Mouse (Mus musculus) hindbrain, embryonic 16.5 days (tissue): ENCODE measurements around the gene Bpifb4. TPM values are rescaled to one million over a fixed set of nuclear protein-coding genes. Genes with fewer than 3 reads are reported as not detected.

Source experiments
- ATAC-seq: fragments of 200-750 bp; cut with Nextera tagmentation; 2 replicates; pipeline ENCODE4 v1.8.0; 2017; ENCODE audit warnings: moderate TSS enrichment, moderate library complexity
- H3K27ac ChIP-seq: fragments of 300-500 bp; sonication (generic); 2 replicates; pipeline ENCODE4 v1.5.1; 2014; ENCODE audit warnings: low read depth, mild to moderate bottlenecking, control low read depth, low read length, moderate library complexity
- H3K27me3 ChIP-seq: fragments of 300-500 bp; sonication (generic); replicated peaks from 2 replicates; pipeline ENCODE4 v1.6.1; 2014; ENCODE audit warnings: low read length; ENCODE audit not compliant: control insufficient read depth, insufficient read depth
- H3K36me3 ChIP-seq: fragments of 300-500 bp; sonication (generic); 2 replicates; pipeline ENCODE4 v1.6.1; 2014; ENCODE audit warnings: mild to moderate bottlenecking, low read length, moderate library complexity, mixed read lengths; ENCODE audit not compliant: control insufficient read depth, insufficient read depth
- H3K4me1 ChIP-seq: fragments of 300-500 bp; sonication (generic); 2 replicates; pipeline ENCODE4 v1.6.1; 2014; ENCODE audit warnings: low read depth, low read length; ENCODE audit not compliant: control insufficient read depth, insufficient read depth
- H3K4me2 ChIP-seq: fragments of 300-500 bp; sonication (generic); 2 replicates; pipeline ENCODE4 v1.6.1; 2014; ENCODE audit warnings: mild to moderate bottlenecking, low read length, control low read depth, moderate library complexity
- H3K4me3 ChIP-seq: fragments of 300-500 bp; sonication (generic); 2 replicates; pipeline ENCODE4 v1.5.1; 2014; ENCODE audit warnings: mild to moderate bottlenecking, low read length, control low read depth, moderate library complexity
- H3K9ac ChIP-seq: fragments of 300-500 bp; sonication (generic); 2 replicates; pipeline ENCODE4 v1.6.1; 2014; ENCODE audit warnings: low read depth, mild to moderate bottlenecking, control low read depth, low read length, moderate library complexity
- H3K9me3 ChIP-seq: fragments of 300-500 bp; sonication (generic); 2 replicates; pipeline ENCODE4 v1.6.1; 2014; ENCODE audit warnings: mild to moderate bottlenecking, low read length, moderate library complexity; ENCODE audit not compliant: control insufficient read depth
- WGBS: fragments of 180-500 bp; shearing (Covaris S2); extraction: QIAGEN DNeasy Blood & Tissue Kit; methylation state at CpG from one replicate; pipeline ENCODE4 v1.1.7; 2014; 5-methylcytosine and 5-hydroxymethylcytosine counted together
- polyA plus RNA-seq: library from polyadenylated mRNA; unstranded; fragments of >200 nt; fragmentation: Nextera tagmentation; extraction: Ambion mirVana; gene quantifications from 2 replicates; pipeline ENCODE4 v1.2.1, GENCODE M21; 2015

Gene Bpifb4
- not detected in 2 replicates for polyA plus RNA-seq

DNA sequence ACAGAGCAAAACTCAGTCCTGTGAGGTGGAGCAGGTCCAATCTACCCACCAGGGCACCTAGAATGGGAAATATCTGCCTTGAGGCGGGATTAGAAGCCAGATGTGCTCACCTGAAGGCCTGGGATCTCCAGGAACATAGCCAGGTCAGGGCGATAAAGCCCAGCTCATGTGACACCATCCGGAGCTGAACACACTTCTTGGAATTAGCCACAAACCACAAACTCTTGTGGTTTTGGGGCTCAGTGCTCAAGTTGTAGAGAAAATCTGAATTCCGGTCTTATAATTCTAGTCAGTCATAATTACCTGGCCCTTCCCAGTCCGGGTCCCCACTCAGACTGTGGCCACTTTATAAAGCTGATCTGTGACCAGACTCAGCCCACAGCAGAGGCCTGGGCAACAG lies at the start of gene Bpifb4:
Bpifb4 (plus strand) TSS at position 370 of the 400 bp plus-strand sequence.
- ATAC-seq, result no peak
- H3K27me3 ChIP-seq, result no peaks in the 10 kb centered on the region
- no peak within 1 kb of the TSS for H3K4me2 ChIP-seq
- no peaks in the 10 kb centered on the region for H3K36me3 ChIP-seq
- no peaks in the 10 kb centered on the region for H3K4me1 ChIP-seq
- no peaks in the 10 kb centered on the region for H3K9me3 ChIP-seq
- no peak within 1 kb of the TSS for H3K4me3 ChIP-seq
- no peak within 1 kb of the TSS for H3K27ac ChIP-seq
- WGBS, result 89% methylated on average over 5 of the region's 5 CpGs
- H3K9ac ChIP-seq, result no peak within 1 kb of the TSS

DNA sequence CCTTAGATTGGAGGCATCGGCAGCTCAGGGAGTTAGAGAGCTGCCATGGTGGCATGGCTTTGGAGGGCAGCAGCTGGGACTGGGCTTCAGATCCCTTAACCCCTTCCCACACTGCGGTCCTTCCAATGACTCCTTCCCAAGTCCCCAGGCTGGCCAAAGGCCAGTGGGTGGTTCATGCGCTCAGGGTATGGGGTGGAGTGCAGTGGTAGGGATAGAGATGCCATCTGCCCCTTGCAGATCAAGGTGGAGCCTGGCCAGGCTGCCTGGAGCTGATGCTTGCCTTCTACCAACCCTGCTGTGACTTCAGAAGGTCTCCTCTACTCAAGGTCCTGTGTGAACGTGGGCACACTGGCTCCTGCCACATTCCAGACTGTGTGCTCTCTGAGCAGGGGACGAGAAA lies 38.9 kb upstream of the Bpifb4 start:
- WGBS, result 72% methylated on average over 5 of the region's 5 CpGs
- Histone ChIP-seq H3K4me2 (no peak overlapping the region), H3K4me1 (no peaks in the 10 kb centered on the region), H3K4me3 (no peak overlapping the region), H3K27ac (no peak overlapping the region), H3K36me3 (no peaks in the 10 kb centered on the region), H3K9ac (no peak overlapping the region), H3K9me3 (no peaks in the 10 kb centered on the region), H3K27me3 (no peaks in the 10 kb centered on the region)
- no peak for ATAC-seq

DNA sequence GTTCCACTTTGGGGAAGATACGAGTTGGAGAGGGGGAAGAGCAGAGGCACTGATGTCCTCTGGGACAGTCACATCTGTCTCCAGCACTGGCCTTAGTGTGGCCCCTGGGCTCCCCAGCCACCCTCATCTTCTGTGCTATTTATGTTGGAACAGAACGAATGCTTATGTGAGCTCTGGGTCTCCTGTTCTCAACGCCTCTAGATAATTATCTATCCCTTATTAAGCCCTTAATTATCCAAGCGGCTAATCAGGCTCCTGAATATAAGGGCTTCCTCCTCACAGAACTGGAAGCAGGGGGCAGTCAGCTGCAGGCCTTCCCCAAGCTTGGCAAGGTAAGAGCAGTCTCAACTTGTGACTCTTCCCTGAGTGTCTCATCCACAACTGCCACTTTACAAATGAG lies 37.9 kb upstream of the Bpifb4 start, which contains the start of gene Bpifb6:
Bpifb6 (plus strand) TSS at position 301 of the 400 bp plus-strand sequence.
- WGBS, result 71% methylated on average over 4 of the region's 4 CpGs
- no peaks in the 10 kb centered on the region for H3K9me3 ChIP-seq
- H3K27ac ChIP-seq, result no peak within 1 kb of the TSS
- no peaks in the 10 kb centered on the region for H3K27me3 ChIP-seq
- H3K4me3 ChIP-seq, result no peak within 1 kb of the TSS
- no peak for ATAC-seq
- no peaks in the 10 kb centered on the region for H3K4me1 ChIP-seq
- H3K4me2 ChIP-seq, result no peak within 1 kb of the TSS
- no peak within 1 kb of the TSS for H3K9ac ChIP-seq
- H3K36me3 ChIP-seq, result no peaks in the 10 kb centered on the region

DNA sequence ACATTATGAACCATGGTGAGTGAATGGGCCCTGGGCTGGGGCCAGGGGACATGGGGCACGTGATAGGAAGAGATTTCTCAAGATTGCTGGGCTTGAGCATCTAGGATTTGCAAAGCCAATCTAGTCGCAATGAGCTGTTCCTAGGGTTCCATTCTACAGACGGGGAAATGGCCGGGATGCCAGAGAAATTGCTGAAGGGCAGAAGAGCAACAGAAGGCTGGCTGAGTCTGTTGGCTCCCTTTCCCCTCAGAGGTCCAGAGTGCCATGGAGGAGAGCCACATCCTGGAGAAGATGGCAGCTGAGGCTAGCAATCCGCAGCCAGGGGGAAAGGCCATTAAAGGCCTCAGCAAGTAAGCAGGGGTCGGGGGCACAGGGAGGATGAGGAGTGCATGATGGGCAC lies 35.3 kb upstream of the Bpifb4 start:
- Histone ChIP-seq H3K36me3 (no peaks in the 10 kb centered on the region), H3K9me3 (no peaks in the 10 kb centered on the region), H3K4me1 (no peaks in the 10 kb centered on the region), H3K4me3 (no peak overlapping the region), H3K4me2 (no peak overlapping the region), H3K9ac (no peak overlapping the region), H3K27me3 (no peaks in the 10 kb centered on the region), H3K27ac (no peak overlapping the region)
- no peak for ATAC-seq
- WGBS, result 70% methylated on average over 6 of the region's 6 CpGs

DNA sequence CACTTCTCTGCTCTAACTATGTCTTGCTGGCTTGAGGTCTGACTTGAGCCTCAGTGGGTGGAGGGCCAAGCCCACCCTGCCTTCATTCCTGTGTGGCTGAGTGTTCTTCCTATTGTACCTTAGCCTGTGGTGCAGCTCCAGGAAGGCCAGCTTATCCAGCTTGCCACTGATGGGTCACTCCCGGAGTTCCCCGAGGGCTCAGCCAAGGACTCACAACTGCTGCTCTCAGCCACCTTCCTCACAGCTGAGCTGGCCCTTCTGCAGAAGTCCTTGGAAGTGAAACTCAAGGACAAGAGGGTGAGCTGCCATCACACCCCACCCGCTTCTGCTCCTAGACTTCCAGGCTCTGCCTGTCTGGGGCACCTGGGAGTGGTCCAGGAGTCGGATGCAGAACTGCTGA lies 31.4 kb upstream of the Bpifb4 start:
- ATAC-seq, result no peak
- WGBS, result 92% methylated on average over 4 of the region's 4 CpGs
- H3K9ac ChIP-seq, result no peak overlapping the region

DNA sequence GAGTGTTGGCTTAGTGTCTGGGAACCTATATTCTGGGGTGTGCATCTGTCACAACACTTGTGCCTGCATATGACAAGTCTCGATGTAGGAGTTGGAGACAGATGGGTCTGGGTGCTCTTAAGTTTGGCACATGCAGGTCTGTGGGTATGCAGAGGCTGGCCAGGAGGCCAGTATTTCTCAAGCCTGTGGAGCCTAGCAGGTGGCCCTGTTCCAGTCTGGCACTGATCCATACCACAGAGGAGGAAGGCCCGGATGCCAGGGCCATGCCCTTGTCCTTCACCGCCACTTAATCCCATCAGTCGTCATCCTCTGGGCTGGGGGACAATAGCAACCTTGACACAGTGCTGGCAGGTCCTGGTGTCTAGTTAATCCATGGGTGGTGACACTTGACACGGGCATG lies 23.9 kb upstream of the Bpifb4 start:
- Histone ChIP-seq H3K27ac (no peak overlapping the region), H3K4me3 (no peak overlapping the region), H3K27me3 (no peaks in the 10 kb centered on the region), H3K36me3 (no peaks in the 10 kb centered on the region), H3K9ac (no peak overlapping the region), H3K4me2 (no peak overlapping the region), H3K4me1 (no peaks in the 10 kb centered on the region), H3K9me3 (no peaks in the 10 kb centered on the region)
- 61% methylated on average over 5 of the region's 5 CpGs for WGBS
- ATAC-seq, result no peak

More for the DNA sequence above, 31.4 kb upstream of the Bpifb4 start:
- H3K4me1 ChIP-seq, result no peaks in the 10 kb centered on the region
- H3K9me3 ChIP-seq, result no peaks in the 10 kb centered on the region
- H3K4me3 ChIP-seq, result no peak overlapping the region
- no peaks in the 10 kb centered on the region for H3K27me3 ChIP-seq
- H3K27ac ChIP-seq, result no peak overlapping the region
- no peak overlapping the region for H3K4me2 ChIP-seq
- no peaks in the 10 kb centered on the region for H3K36me3 ChIP-seq

DNA sequence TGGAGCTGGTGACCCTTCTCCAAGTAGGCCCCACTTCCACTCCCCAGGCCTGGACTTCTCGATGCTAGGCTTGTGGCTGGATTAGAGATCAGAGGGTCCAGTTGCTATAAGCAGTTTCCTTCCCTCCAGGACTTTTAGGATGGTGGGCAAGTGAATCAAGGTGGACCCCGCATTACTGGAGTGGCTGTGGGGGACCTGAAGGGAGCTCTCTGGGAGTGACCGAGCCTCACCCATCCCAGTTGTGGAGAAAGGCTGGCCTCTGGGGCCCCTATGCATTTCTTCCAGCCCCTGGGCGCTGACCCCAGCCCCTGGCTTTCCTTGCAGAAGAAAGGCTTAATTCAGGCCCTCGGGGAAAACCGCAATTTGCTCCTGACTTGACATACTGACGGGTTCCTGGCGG lies 20.1 kb upstream of the Bpifb4 start, which contains the start of gene Bpifb3:
Bpifb3 (plus strand) TSS at position 301 of the 400 bp plus-strand sequence.
- no peak within 1 kb of the TSS for H3K27ac ChIP-seq
- H3K4me2 ChIP-seq, result no peak within 1 kb of the TSS
- no peaks in the 10 kb centered on the region for H3K27me3 ChIP-seq
- H3K4me3 ChIP-seq, result no peak within 1 kb of the TSS
- WGBS, result 59% methylated on average over 8 of the region's 8 CpGs
- H3K9ac ChIP-seq, result no peak within 1 kb of the TSS
- H3K9me3 ChIP-seq, result no peaks in the 10 kb centered on the region
- no peaks in the 10 kb centered on the region for H3K36me3 ChIP-seq
- no peak for ATAC-seq
- no peaks in the 10 kb centered on the region for H3K4me1 ChIP-seq

DNA sequence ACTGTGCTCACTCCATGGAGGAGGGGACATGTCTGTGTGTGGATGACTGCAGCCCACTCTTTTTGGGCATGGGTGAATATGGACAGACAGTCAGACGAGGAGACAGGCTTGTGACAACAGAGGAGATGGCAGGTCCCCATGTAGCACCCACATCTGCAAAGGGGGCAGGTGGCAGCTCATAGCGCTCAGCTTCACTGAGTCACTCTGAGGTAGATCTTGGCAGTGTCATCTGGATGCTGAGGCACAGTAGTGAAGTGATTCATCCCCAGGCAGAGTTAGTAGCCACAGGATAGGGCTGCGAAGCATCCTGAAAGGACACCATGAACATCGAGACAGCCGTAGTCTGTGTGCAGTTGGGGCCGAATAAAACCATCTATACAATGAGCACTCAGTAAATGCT lies 16.8 kb upstream of the Bpifb4 start:
- WGBS, result 89% methylated on average over 6 of the region's 6 CpGs
- no peak overlapping the region for H3K4me2 ChIP-seq

DNA sequence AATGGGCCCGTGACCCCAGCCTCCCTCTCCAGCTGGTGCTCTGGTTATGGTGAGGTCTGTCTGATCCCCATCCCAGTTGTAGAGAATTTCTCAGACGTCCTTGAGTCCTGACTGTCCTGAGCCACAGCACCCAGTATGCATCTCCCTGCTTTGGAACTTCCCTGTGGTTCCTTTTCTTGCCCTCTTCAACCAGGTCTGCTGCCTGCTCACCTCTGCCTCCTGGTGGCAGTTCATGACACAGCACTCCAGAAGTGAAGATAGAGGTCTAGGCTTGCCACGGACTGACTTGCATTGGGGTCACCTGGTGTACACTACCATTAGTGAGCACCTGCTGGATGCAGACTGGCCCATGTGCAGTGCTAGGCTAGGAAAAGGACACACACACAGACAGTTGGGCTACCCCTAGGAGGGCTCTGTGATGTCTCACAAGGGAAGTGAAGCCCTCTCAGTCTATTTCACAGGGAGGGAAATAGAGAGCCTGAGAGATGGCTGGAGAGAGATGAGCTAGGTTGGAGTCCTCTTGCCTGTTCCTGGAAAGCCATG lies 8.1 kb upstream of the Bpifb4 start:
- 54% methylated on average over 3 of the region's 3 CpGs for WGBS
- no peak overlapping the region for H3K4me2 ChIP-seq
- H3K9ac ChIP-seq, result no peak overlapping the region
- H3K4me1 ChIP-seq, result peaks cover 5% of the 10 kb centered on the region
- no peak overlapping the region for H3K4me3 ChIP-seq
- H3K9me3 ChIP-seq, result no peaks in the 10 kb centered on the region
- H3K36me3 ChIP-seq, result no peaks in the 10 kb centered on the region
- H3K27me3 ChIP-seq, result no peaks in the 10 kb centered on the region
- ATAC-seq, result no peak; the same call in 1 of the 2 replicates
- no peak overlapping the region for H3K27ac ChIP-seq

More for the DNA sequence above, 16.8 kb upstream of the Bpifb4 start:
- no peaks in the 10 kb centered on the region for H3K27me3 ChIP-seq
- no peaks in the 10 kb centered on the region for H3K36me3 ChIP-seq
- H3K9ac ChIP-seq, result no peak overlapping the region
- no peak for ATAC-seq
- H3K27ac ChIP-seq, result no peak overlapping the region
- H3K4me3 ChIP-seq, result no peak overlapping the region
- H3K9me3 ChIP-seq, result no peaks in the 10 kb centered on the region
- H3K4me1 ChIP-seq, result no peaks in the 10 kb centered on the region
